Mouse (Mus musculus): ENCODE measurements around the gene Slc44a5. TPM values are rescaled to one million over a fixed set of nuclear protein-coding genes. Genes with fewer than 3 reads are reported as not detected.
A peak's percentile ranks its signal among the peaks of the same experiment; 100 is the strongest.

Gene Slc44a5
- total RNA-seq (2021), result 1 to 10 TPM; 9.0 to 9.3 TPM
- long read RNA-seq, experiment 1, full-length matches to known transcripts, result 2 of 8 reads
- long read RNA-seq, experiment 1, partial matches to known transcripts, result 1 of 8 reads
- long read RNA-seq, experiment 1, other reads (novel, unspliced or antisense), result 5 of 8 reads
- long read RNA-seq, experiment 2, partial matches to known transcripts, result 3 of 11 reads
- long read RNA-seq, experiment 2, other reads (novel, unspliced or antisense), result 8 of 11 reads

- intact Hi-C loops (cut with DNase I), result no loop called here
- peak within 1 kb of the TSS; percentile 70 for H3K4me3 ChIP-seq
- TF ChIP-seq CTCF (IDR thresholded peaks at IDR 0.05), result no peak; the same call in 1 of the 2 replicates
- peak within 1 kb of the TSS; percentile 72 for H3K27ac ChIP-seq
- peak; percentile 51 to 65 for DNase-seq (ENCODE audit: extremely low spot score in 1 of 2, low spot score in 2 of 2)
Observed at GRCm38 (mm10) chr3:153973171-153973948, at the start of gene Slc44a5. Slc44a5 (plus strand) TSS chr3:153973436.

DNA sequence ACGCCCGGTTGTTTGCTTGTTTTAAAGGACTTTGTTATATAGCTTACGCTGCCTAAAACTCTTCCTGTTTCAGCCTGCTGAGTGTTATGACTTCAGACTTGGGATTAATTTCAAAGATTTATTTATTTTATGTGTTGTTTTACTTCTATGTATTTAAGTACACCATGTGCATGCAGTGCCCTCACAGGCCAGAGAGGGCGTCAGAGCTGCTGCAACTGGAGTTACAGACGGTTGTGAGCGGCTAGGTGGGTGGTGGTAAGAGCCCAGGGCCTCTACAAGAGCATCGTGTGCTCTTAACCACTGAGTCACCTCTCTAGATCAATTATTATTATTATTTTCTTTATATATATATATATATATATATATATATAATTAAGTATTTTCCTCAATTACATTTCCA, 46.9 kb upstream of the Slc44a5 start:
- no peak for DNase-seq (ENCODE audit: extremely low spot score in 1 of 2, low spot score in 2 of 2)
- TF ChIP-seq CTCF (IDR thresholded peaks at IDR 0.05), result no peak
- intact Hi-C loops (cut with DNase I), result no loop called here
- H3K27ac ChIP-seq, result no peak overlapping the region
- H3K4me3 ChIP-seq, result no peak overlapping the region

GRCm38 (mm10) chr3:153929526-153929925, 43.7 kb upstream of the Slc44a5 start:
- intact Hi-C loops (cut with DNase I), result no loop called here
- no peak overlapping the region for H3K27ac ChIP-seq
- TF ChIP-seq CTCF (IDR thresholded peaks at IDR 0.05), result no peak
- H3K4me3 ChIP-seq, result no peak overlapping the region
- DNase-seq (ENCODE audit: extremely low spot score in 1 of 2, low spot score in 2 of 2), result no peak

DNA sequence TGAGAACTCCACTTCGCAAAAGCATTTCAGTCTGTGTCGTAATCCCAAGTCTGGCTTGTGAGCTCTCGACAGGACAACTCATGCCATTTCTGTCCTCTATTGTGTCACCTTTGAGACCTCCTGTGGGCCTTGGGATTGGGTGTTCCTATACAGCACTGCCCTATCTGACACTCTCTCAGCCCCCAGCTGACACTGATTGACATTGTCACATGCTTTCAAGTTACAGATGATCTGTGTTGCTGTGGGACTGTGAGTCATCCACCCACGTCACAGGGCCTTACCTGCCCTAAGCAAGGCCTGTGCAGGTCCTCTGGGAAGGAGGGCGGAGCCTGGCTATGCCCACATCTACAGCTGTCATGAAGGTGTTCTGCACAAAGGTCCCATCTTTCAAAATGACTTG, 40.8 kb upstream of the Slc44a5 start:
- no peak for TF ChIP-seq CTCF (IDR thresholded peaks at IDR 0.05)
- intact Hi-C loops (cut with DNase I), result no loop called here
- no peak overlapping the region for H3K27ac ChIP-seq
- no peak for DNase-seq (ENCODE audit: extremely low spot score in 1 of 2, low spot score in 2 of 2)
- H3K4me3 ChIP-seq, result no peak overlapping the region

- H3K4me3 ChIP-seq, result no peak overlapping the region
- H3K27ac ChIP-seq, result no peak overlapping the region
- intact Hi-C loops (cut with DNase I), result no loop called here
- no peak for TF ChIP-seq CTCF (IDR thresholded peaks at IDR 0.05)
- DNase-seq (ENCODE audit: extremely low spot score in 1 of 2, low spot score in 2 of 2), result no peak
Observed at GRCm38 (mm10) chr3:153935878-153936277, 37.4 kb upstream of the Slc44a5 start.

DNA sequence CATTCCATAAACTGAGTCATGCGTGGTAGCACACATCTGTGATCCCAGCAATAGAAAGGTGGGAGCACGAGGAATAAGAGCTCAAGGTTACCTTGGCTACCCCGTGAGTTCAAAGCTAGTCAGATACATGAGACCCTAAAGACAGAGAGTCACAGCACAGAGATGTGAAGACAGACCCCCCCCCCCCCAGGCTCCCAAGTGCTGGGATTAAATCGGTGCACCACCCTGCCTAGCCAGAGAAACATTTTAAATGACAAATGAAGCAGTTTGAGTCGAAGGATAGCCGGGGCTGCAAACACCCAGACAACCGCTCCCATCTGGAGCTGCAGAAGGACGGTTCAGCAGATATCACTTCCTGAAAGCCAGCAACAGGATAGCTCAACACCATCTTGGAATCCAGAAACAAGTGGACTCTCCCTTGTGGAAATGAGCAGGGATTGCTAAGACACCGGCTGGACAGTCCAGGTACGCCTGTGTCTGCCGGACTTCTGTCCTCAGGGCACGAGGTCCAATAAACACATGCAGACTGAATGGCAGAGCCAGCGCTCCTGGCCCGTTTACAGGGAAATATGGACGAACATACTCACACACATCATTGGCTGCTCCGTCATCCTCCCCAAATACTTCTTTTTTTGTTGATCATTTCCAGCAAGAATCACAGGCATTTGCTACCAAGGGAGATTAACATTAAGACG, 36.0 kb upstream of the Slc44a5 start:
- no peak for TF ChIP-seq CTCF (IDR thresholded peaks at IDR 0.05)
- Histone ChIP-seq H3K4me3 (no peak overlapping the region), H3K27ac (no peak overlapping the region)
- DNase-seq (ENCODE audit: extremely low spot score in 1 of 2, low spot score in 2 of 2), result no peak
- intact Hi-C loops (cut with DNase I), result no loop called here

DNA sequence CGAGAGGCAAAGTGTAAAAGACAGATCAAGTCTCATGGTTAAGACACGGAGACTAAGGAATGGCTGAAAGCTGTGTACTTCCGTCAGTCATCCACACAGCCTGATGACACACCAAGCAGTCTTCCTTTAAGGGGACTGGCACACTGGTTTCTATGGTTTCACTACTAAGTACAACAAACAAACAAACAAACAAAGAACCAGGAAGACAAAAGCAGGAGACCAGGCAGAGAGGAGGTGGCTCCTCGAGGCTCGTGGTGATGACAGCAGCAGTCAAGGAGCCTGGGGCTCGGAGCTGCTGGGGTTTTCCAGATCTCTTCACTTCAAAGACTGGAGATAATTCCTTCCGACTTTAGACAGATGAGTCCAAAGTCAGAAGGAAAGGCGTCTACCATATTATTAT, 33.2 kb upstream of the Slc44a5 start:
- intact Hi-C loops (cut with DNase I), result no loop called here
- Histone ChIP-seq H3K4me3 (no peak overlapping the region), H3K27ac (no peak overlapping the region)
- no peak for TF ChIP-seq CTCF (IDR thresholded peaks at IDR 0.05)
- DNase-seq (ENCODE audit: extremely low spot score in 1 of 2, low spot score in 2 of 2), result no peak

GRCm38 (mm10) chr3:153940486-153940885, 32.8 kb upstream of the Slc44a5 start:
- H3K4me3 ChIP-seq, result no peak overlapping the region
- intact Hi-C loops (cut with DNase I), result no loop called here
- TF ChIP-seq CTCF (IDR thresholded peaks at IDR 0.05), result no peak

GRCm38 (mm10) chr3:153941613-153942012, 31.6 kb upstream of the Slc44a5 start:
- intact Hi-C loops (cut with DNase I), result no loop called here
- no peak overlapping the region for H3K27ac ChIP-seq
- no peak for TF ChIP-seq CTCF (IDR thresholded peaks at IDR 0.05)
- H3K4me3 ChIP-seq, result no peak overlapping the region
- DNase-seq (ENCODE audit: extremely low spot score in 1 of 2, low spot score in 2 of 2), result no peak

More at GRCm38 (mm10) chr3:153940486-153940885, 32.8 kb upstream of the Slc44a5 start:
- no peak overlapping the region for H3K27ac ChIP-seq
- DNase-seq (ENCODE audit: extremely low spot score in 1 of 2, low spot score in 2 of 2), result no peak

- H3K27ac ChIP-seq, result peak overlapping the region; percentile 89; the same call in 1 of the 2 replicates
- DNase-seq (ENCODE audit: extremely low spot score in 1 of 2, low spot score in 2 of 2), result no peak
- TF ChIP-seq CTCF (IDR thresholded peaks at IDR 0.05), result no peak
- peak overlapping the region; percentile 97 for H3K4me3 ChIP-seq
- intact Hi-C loops (cut with DNase I), result no loop called here
Observed at GRCm38 (mm10) chr3:153943003-153943640, 30.1 kb upstream of the Slc44a5 start.

DNA sequence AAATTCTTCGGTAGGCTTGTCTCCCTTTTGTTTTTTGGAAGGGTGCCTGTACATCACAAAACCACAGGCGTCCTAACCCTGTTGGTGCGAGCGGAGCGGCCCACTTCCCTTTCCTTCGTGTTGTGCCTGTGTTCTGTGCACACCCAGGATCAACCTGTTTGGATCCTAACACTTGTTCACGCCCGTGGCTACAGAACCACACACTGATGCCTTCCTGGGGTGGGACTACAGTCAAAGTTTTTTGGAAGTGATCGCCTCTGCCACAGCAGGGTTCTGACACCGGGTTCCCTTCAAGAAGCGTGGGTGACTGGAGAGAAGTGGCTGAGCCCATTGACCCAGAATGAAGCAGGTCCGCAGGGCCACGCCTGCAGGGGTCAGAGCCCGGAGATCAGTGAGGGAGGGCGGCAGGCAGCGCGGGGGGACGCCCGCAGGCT, 29.3 kb upstream of the Slc44a5 start:
- H3K4me3 ChIP-seq, result peak overlapping the region; percentile 97
- no peak for TF ChIP-seq CTCF (IDR thresholded peaks at IDR 0.05)
- H3K27ac ChIP-seq, result peak overlapping the region; percentile 89
- peak in 1 of 2 experiments; percentile 21 for DNase-seq (ENCODE audit: extremely low spot score in 1 of 2, low spot score in 2 of 2)
- intact Hi-C loops (cut with DNase I), result loop anchor here (1.0 kb wide), 1 partner anchor 31 kb away; the partner anchor contains the start of gene Rabggtb

Measured in left cerebral cortex, adult 2 months (tissue).